Mouse (Mus musculus) gastrocnemius, postnatal 10 days (tissue): ENCODE data around the gene Eea1. TPM values are rescaled to one million over a fixed set of nuclear protein-coding genes. Genes with fewer than 3 reads are reported as not detected.
"Not testable (repeated sequence)": the region's sequence is repeated elsewhere in the genome, so short reads cannot be mapped to it uniquely, and the experiment has no call there.

Experiments
- DNase-seq: peaks from one replicate; pipeline ENCODE4 v3.0.0; 2021; ENCODE audit warnings: mixed read lengths
- long read RNA-seq, 2 experiments: library from polyadenylated mRNA; stranded (forward); transcript quantifications; one replicate each; pipeline ENCODE4 v2.0.0; 2021
- total RNA-seq, 2 experiments: library from RNA; stranded (reverse); gene quantifications; 2 replicates each; pipeline ENCODE4 v1.2.3; 2021

The Eea1 gene
- 10 to 100 TPM; 22.6 to 24.9 TPM for total RNA-seq
- long read RNA-seq, experiment 1, full-length matches to known transcripts = 5 of 10 reads
- long read RNA-seq, experiment 1, partial matches to known transcripts = 4 of 10 reads
- long read RNA-seq, experiment 1, other reads (novel, unspliced or antisense) = 1 of 10 reads
- long read RNA-seq, experiment 2, full-length matches to known transcripts = 4 of 14 reads
- long read RNA-seq, experiment 2, partial matches to known transcripts = 8 of 14 reads
- long read RNA-seq, experiment 2, other reads (novel, unspliced or antisense) = 2 of 14 reads

GRCm38 (mm10) chr10:95940046-95940900 is at the start of gene Eea1:
Gene Eea1, plus strand, starts transcription at chr10:95940650.
- peak; percentile 92 for DNase-seq

- DNase-seq = no peak
These were observed 49.1 kb upstream of the Eea1 start for GRCm38 (mm10) chr10:95891214-95891960.

- no peak for DNase-seq
These were observed 48.3 kb upstream of the Eea1 start for GRCm38 (mm10) chr10:95892132-95892531.

- DNase-seq = no peak
These were observed 47.0 kb upstream of the Eea1 start for GRCm38 (mm10) chr10:95893291-95893932.

GRCm38 (mm10) chr10:95894036-95894855 is 46.2 kb upstream of the Eea1 start:
- DNase-seq = no peak

DNA sequence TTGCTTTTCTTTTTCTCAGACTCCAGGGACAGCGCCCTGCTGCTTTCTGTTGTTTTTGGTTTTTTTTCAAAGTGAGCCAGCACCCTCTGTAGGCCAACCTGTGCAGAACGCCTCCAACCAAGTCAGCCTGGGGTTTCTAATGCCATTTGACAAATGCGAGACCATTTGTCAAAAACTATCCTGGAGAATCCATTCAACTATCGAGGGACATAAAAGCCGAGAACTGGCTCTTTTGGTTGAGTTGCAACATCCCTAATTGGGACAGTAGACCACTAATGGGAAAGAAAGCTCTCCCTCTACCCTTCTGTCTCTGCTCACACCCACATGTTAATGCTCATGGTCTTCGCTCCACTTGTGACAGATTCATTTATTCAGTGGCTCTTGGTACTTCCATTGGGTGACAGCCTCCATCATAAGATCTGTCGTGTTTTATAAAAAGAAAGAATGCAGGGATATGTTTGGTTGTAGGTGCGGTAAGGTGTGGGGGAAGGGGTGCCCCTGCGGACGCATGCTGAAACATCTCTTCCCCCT is 45.5 kb upstream of the Eea1 start:
- peak; percentile 37 for DNase-seq

- DNase-seq = no peak
These were observed 41.8 kb upstream of the Eea1 start for GRCm38 (mm10) chr10:95898471-95899154.

- DNase-seq = no peak
These were observed 35.8 kb upstream of the Eea1 start for GRCm38 (mm10) chr10:95904668-95905067.

DNA sequence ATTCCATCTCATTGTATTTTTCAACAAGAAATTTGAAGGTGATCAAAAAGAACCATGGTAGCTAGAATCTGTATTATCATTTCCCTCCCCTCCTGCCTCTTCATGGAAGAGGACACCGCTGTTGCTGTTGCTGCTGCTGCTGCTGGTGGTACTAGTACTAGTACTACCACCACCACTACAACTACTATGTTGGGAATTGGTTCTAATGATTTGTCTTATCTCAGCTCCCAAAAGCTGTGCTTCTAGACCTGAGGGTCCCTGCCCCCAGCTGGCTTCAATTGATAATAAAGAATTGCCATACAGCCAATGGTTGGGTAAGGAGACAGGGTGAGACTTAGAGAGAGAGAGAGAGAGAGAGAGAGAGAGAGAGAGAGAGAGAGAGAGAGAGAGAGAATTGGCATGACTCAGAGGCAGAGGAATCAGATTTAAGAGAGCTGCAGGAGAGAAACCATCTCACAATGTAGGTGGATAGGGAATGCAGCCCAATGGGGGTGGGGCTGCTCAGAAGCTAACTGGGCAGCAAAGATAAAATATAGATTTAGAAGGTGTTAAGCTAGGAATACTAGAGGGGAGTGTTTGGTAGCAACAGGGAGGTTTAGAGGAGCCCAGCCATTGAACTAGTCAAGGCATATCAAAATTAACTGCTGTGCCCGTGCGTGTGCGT is 31.1 kb upstream of the Eea1 start:
- DNase-seq = no peak

- no peak for DNase-seq
These were observed 29.4 kb upstream of the Eea1 start for GRCm38 (mm10) chr10:95911016-95911415.

DNA sequence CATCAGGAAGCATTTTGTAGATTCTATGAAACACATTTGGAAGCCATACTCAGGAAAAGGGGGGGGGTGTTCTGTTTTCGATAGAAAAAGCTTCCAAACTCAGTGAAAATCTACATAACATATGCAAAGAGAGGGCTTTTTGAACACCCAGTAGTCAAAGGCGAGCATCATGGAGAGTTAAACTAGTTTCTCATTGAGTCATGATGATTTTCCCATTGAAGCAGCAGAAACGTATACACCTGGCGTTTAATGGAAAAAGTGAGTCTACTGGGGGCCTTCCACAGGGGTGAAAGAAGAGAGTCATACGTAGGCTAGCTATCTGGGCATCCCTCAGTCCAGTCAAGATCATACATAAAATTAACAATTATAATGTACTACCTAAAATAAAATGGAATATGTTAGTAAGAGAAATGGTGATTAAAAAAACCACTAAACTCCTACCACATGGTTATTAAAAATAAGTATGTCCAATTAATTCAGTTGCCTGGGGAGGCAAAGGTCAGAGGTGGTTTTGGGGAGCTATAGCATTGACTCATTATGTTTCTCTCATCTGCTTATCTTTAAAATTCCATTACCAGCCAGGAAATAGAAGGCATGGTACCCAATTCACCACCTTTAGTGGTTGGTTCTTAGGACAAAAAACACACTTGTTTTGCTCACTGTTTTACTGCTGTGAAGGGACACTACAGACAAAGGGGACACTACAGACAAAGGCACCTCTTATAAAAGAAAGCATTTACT is 25.8 kb upstream of the Eea1 start:
- no peak for DNase-seq

DNA sequence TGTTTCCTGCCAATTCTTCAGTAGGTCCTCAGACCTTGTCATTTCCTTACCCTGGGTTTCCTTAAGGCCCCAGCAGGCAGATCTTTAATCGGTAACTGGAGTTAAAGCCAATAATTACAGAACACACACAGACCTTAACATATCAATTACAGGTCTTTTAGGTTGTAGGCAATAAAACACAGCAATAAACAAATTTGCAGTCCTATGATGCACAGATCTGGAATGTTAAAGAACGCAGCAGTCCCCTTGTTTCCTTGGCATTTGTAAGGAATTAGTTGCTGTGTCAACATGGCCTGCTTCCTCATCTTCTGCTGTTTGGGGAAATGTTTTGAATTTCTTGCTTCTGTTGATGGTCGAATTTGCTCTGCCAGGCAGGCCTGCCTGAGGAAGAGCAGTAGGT is 21.7 kb upstream of the Eea1 start:
- no peak for DNase-seq

GRCm38 (mm10) chr10:95923263-95924217 is 16.9 kb upstream of the Eea1 start:
- no peak for DNase-seq

DNA sequence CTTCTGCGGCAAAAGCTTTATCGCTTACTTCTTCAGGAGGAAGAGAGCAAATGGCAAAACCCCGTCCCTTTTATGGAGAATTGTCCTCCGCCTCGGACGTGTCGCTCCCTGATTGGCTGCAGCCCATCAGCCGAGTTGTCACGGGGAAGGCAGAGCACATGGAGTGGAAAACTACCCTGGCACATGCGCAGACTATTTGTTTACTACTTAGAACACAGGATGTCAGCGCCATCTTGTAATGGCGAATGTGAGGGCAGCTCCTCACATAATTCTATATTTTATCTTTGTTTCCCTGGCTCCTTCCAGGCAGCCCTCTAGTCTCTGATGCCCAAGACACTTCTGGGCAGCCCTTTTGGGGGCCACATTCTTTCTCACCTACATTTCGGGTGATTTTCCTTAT is 6.8 kb upstream of the Eea1 start:
- not testable (repeated sequence) for DNase-seq

GRCm38 (mm10) chr10:95940901-95941767 is 684 bp downstream of the Eea1 start:
- DNase-seq = no peak

- no peak for DNase-seq
These were observed 1.4 kb downstream of the Eea1 start for GRCm38 (mm10) chr10:95941768-95942425.
